Mouse (Mus musculus) spleen, adult 2 months (tissue): ENCODE results near the gene Trim25. TPM values are rescaled to one million over a fixed set of nuclear protein-coding genes. Genes with fewer than 3 reads are reported as not detected.

ENCODE experiments used
- DNase-seq, 2 experiments: peaks; one replicate each; pipeline versions ENCODE4 v3.0.0 to v3.0.0-alpha.2; 2012 to 2021; ENCODE audit warnings: low spot score in 2 of 2, low read depth in 1 of 2
- H3K27ac ChIP-seq: fragments of 200-500 bp; 2 replicates; pipeline ENCODE4 v1.5.1; 2012; ENCODE audit warnings: low read length, inconsistent platforms; ENCODE audit not compliant: insufficient read depth
- H3K27me3 ChIP-seq: fragments of 200-500 bp; 2 replicates; pipeline ENCODE4 v1.6.1; 2012; ENCODE audit warnings: mild to moderate bottlenecking, moderate library complexity, low read length, inconsistent platforms; ENCODE audit not compliant: control insufficient read depth, insufficient read depth
- H3K36me3 ChIP-seq: fragments of 200-500 bp; 2 replicates; pipeline ENCODE4 v1.6.1; 2012; ENCODE audit warnings: mild to moderate bottlenecking, low read length, inconsistent platforms; ENCODE audit not compliant: control insufficient read depth, insufficient read depth
- H3K4me1 ChIP-seq: fragments of 200-500 bp; 2 replicates; pipeline ENCODE4 v1.6.1; 2011; ENCODE audit warnings: inconsistent platforms; ENCODE audit not compliant: control insufficient read depth, insufficient read depth, insufficient read length
- H3K4me3 ChIP-seq: fragments of 200-500 bp; 2 replicates; pipeline ENCODE4 v1.5.1; 2011; ENCODE audit warnings: mild to moderate bottlenecking, inconsistent platforms; ENCODE audit not compliant: insufficient read depth, insufficient read length; ENCODE audit errors: extremely low read depth
- CTCF ChIP-seq: fragments of 200-500 bp; IDR thresholded peaks from 2 replicates; pipeline ENCODE4 v1.5.1; 2011; ENCODE audit warnings: mild to moderate bottlenecking, inconsistent platforms; ENCODE audit not compliant: insufficient read depth, insufficient read length, insufficient replicate concordance; ENCODE audit errors: extremely low read depth
- POLR2A ChIP-seq: fragments of 200-500 bp; IDR thresholded peaks from 2 replicates; pipeline ENCODE4 v1.6.1; 2011; ENCODE audit warnings: low read depth, low read length, inconsistent platforms
- WGBS: fragments of 180-500 bp; shearing (Covaris S2); methylation state at CpG from one replicate; pipeline ENCODE4 v1.1.7; 2018; 5-methylcytosine and 5-hydroxymethylcytosine counted together
- polyA plus RNA-seq: library from polyadenylated mRNA; depleted of rRNA; stranded (reverse); fragments of >200 nt; gene quantifications from 2 replicates; pipeline ENCODE4 v1.2.3, GENCODE M21; 2012; rRNA removed

Trim25 gene
- 41.5 and 67.0 TPM in 2 replicates for polyA plus RNA-seq

- H3K36me3 ChIP-seq, result peaks cover 2% of the 10 kb centered on the region; the same call in 1 of the 2 replicates
- H3K27ac ChIP-seq, result peak within 1 kb of the TSS; percentile 94
- H3K4me3 ChIP-seq, result peak within 1 kb of the TSS; percentile 91
- no peaks in the 10 kb centered on the region for H3K27me3 ChIP-seq
- 1% methylated on average over 48 of the region's 48 CpGs for WGBS
- peak; percentile 98 for TF ChIP-seq POLR2A
- TF ChIP-seq CTCF, result no peak
- H3K4me1 ChIP-seq, result peaks cover 29% of the 10 kb centered on the region; the same call in 1 of the 2 replicates
- DNase-seq, result peak; percentile 94 to 98
Measured at GRCm38 (mm10) chr11:88998974-88999722, at the start of gene Trim25. Gene Trim25 (plus strand): TSS chr11:88999376.

DNA sequence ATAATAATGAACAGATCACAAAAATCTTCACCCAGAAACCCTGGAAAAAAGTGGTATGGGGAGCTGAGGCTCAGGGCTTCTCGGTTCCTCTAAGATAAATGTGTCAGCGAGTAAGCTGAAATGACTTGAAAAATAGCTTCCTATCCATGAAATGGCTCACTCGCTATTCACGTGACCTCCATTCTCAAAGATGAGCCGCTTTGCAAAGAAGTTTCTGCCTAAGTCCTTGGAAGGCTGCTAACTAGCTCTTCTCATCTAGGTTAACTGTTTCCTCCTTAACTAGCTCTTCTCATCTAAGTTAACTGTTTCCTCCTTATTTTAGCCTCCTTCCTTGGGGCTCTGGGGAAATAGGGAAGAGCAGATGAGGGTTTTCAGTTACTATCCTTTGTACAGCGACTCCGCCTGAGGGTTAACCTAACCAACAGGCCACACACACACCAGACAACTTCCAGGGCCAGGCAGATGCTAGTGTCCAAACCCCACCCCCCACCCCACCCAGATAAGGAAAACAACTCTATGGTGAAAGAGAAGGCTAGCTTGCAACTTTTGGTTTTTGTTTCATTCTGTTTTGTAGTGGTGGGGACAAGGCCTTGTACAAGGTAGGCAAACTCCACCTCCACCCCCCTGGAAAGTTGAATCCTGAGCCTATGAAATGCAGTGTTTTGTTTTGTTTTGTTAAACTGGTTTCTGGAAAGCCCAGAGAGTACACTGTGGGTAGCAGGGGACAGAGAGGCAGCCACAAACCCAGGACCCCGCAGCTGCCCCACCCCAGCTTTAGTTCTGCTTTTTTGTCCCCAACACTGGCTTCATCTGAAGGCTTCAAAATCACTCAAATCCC is 49.2 kb upstream of the Trim25 start:
- H3K4me3 ChIP-seq, result no peak overlapping the region
- H3K27ac ChIP-seq, result peak overlapping the region; percentile 69
- peaks cover 7% of the 10 kb centered on the region; the same call in 1 of the 2 replicates for H3K4me1 ChIP-seq
- WGBS, result 56% methylated on average over 8 of the region's 8 CpGs
- TF ChIP-seq CTCF (no peak), POLR2A (no peak)
- H3K36me3 ChIP-seq, result peaks cover 12% of the 10 kb centered on the region
- peak in 1 of 2 experiments; percentile 23 for DNase-seq
- H3K27me3 ChIP-seq, result no peaks in the 10 kb centered on the region

DNA sequence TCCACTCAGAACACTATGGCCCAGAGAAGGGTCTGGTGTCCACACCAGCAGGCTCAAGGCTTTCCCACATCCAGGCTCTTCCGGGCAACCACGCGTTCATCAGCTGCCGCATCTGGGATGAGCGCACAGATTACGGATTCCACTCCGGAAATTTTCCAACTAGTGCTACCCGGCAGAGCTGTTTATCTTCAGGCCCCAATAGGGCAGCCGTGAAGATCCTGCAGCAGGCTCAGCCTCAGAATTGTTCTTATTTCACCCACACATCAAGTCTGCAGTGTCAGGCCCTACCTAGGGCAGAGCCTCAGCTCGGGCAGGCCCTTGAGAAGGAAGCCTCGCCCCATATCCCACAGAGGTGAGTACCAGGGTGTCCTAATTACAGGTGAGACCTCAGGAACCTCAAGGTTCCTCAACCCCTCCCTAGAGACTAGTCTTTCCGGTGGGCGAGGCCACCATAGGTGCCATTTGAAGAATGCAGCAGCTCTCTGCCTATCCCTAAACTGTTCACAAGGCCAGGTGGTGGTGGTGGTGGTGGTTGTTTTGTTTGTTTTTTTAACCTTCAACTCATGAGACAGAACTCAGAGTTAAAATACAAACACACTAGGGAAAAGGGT is 48.4 kb upstream of the Trim25 start:
- peaks cover 11% of the 10 kb centered on the region for H3K36me3 ChIP-seq
- peak overlapping the region; percentile 69 for H3K27ac ChIP-seq
- TF ChIP-seq CTCF (no peak), POLR2A (no peak)
- peaks cover 7% of the 10 kb centered on the region; the same call in 1 of the 2 replicates for H3K4me1 ChIP-seq
- no peak overlapping the region for H3K4me3 ChIP-seq
- WGBS, result 86% methylated on average over 13 of the region's 13 CpGs
- DNase-seq, result no peak
- no peaks in the 10 kb centered on the region for H3K27me3 ChIP-seq

GRCm38 (mm10) chr11:88951576-88951975 is 47.6 kb upstream of the Trim25 start:
- Histone ChIP-seq H3K36me3 (peaks cover 8% of the 10 kb centered on the region), H3K4me3 (no peak overlapping the region), H3K27me3 (no peaks in the 10 kb centered on the region), H3K4me1 (peaks cover 7% of the 10 kb centered on the region; the same call in 1 of the 2 replicates), H3K27ac (no peak overlapping the region)
- DNase-seq, result no peak
- TF ChIP-seq CTCF (no peak), POLR2A (no peak)
- WGBS, result 96% methylated on average over 2 of the region's 2 CpGs

GRCm38 (mm10) chr11:88952117-88952516 is 47.1 kb upstream of the Trim25 start:
- Histone ChIP-seq H3K27ac (no peak overlapping the region), H3K4me3 (no peak overlapping the region), H3K4me1 (peaks cover 7% of the 10 kb centered on the region; the same call in 1 of the 2 replicates), H3K27me3 (no peaks in the 10 kb centered on the region), H3K36me3 (peaks cover 3% of the 10 kb centered on the region; the same call in 1 of the 2 replicates)
- no peak for DNase-seq
- TF ChIP-seq CTCF, result no peak
- 87% methylated on average over 5 of the region's 5 CpGs for WGBS

- WGBS, result 90% methylated on average over 3 of the region's 3 CpGs
- no peak overlapping the region for H3K27ac ChIP-seq
- no peak for TF ChIP-seq POLR2A
- TF ChIP-seq CTCF, result no peak
- peaks cover 7% of the 10 kb centered on the region; the same call in 1 of the 2 replicates for H3K4me1 ChIP-seq
- DNase-seq, result no peak
- no peaks in the 10 kb centered on the region for H3K27me3 ChIP-seq
- no peak overlapping the region for H3K4me3 ChIP-seq
- peaks cover 3% of the 10 kb centered on the region; the same call in 1 of the 2 replicates for H3K36me3 ChIP-seq
Measured at GRCm38 (mm10) chr11:88953582-88953981, 45.6 kb upstream of the Trim25 start.
